Mouse (Mus musculus) ES-Bruce4 (cell line): ENCODE data around the gene Nat9.

Experiments
- CTCF ChIP-seq: IDR thresholded peaks from one replicate; pipeline ENCODE4 v1.8.1; 2011; ENCODE audit warnings: low read depth, low read length
- POLR2A ChIP-seq: IDR thresholded peaks from one replicate; pipeline ENCODE4 v1.8.1; 2011; ENCODE audit warnings: low read length; ENCODE audit not compliant: insufficient read depth

DNA sequence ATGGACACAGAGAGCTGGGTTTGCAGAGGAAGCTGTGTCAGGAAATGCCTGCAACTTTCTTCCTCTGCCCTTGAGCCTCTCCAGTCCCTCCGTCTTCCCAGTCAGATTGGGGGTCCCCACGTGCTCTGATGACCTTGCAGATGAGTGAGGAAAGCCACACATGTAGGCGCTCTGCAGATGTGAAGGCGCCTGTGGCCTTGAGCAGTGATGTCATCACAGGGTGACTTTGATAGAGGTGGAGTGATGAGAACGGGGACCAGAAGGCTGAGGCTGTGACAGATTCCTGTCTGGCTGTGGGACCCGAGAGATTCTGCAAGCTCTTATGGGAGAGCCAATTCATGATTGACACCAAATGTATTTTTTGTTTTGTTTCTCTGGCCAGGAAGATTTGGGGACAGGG is 36.2 kb upstream of the Nat9 start:
- TF ChIP-seq POLR2A (no peak), CTCF (no peak)
